Mouse (Mus musculus): ENCODE measurements around the gene Ovol1.

Gene Ovol1

DNA sequence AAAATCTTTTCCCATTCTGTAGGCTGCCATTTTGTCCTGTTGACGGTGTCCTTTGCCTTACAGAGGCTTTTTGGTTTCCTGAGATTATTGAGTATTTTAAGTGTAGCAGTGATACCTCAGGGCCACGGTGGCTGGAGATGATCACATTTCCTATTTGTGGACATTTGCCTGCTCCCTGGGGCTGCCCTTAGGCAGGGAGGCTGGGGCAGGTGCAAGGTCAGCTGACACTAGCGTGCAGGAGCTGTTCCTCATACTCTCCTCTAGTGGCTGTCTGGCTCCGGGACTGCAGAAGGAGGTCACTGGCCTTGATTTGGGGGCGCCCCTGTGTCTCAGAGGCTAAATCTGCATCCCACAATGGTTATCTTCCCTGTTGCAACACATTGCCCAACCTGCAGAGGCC lies 35.2 kb downstream of the Ovol1 start:
- DNase-seq (ENCODE audit: low spot score in 2 of 2), result no peak

DNA sequence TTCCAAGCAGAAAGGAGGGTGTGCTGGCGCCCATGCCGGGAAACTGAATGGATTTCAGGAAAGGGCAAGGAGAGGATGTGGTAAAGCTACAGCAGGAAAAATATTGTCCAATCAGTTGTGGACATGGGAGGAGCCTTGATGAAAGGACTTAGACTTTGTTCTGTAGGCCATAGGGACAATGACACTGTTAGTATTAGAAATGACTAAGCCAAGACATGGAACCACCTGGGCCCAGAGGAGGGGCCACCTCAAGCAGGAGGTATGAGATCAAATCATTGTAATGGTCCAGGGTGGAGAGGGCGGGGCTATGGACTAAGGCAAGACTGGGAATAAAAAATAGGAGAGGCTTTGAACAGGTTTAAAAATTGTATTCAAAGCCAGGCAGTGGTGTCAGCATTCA lies 41.7 kb downstream of the Ovol1 start:
- no peak for DNase-seq (ENCODE audit: low spot score in 2 of 2)

DNA sequence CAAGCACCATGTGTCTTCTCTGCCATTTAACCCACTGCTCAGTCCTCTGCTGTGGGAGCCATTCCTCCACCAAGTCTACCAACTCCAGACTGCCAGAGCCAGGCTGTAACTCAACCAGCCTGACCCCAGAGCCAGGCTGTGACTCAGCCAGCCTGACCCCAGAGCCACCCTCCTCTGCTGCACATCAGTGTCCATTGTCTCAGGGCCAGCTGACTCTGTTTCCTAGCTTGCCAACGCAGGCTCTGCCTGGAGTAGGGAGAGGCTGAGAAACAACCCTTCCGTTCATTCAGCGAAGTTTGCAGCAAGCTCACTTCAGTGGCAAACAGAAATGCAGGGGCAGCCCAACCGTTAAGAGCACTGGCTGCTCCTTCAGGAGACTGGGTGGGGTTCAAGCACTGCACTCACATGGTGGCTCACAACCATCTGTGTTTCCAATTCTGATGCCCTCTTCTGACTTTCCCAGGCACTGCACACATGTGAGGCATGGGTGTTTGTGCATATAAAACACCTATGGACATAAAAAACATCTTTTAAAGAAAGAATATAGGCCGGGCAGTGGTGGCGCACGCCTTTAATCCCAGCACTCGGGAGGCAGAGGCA lies 43.4 kb downstream of the Ovol1 start:
- no peak for DNase-seq (ENCODE audit: low spot score in 2 of 2)

DNA sequence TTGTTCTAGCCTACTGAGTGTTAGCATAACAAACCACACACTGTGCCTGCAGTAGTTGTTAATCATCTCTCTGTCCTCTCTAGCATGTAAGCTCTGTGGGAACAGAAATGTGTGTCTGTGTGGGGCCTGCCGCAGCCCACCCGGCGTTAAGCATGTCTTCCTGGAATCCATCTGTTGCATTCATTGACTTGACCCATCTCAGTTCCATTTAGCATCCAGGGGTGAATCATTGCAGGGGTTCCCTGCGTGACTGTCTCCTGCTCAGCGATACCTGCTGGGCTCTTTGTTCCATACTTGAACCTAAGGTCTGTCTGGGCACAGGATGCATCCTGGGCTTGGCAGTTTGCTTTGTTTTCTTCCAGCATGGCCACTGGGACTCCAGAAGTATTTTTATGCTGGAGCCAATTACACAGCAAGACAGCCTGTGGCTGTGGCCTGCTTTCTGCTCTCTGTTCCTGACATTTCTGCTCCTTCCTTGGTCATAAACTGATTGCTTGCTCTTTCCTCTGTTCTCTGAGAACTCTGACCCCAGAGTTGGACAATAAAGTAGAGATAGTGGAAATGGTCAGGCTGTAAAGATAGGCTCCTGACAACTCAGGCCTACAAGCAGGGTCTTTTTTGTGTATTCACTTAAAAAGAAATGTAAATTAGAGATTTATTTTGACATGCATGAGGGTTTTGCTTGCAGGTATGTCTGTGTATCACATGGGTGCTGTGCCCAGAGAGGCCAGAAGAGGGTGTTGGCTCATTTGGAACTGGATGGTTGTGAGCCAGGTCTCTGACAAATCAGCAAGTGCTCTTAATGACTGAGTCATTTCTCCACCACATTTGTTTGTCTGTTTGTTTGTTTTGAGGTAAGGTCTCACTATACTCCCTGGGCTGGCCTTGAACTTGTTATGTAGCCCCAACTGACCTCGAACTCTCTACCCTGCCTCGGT lies 44.3 kb downstream of the Ovol1 start:
- no peak for DNase-seq (ENCODE audit: low spot score in 2 of 2)

DNA sequence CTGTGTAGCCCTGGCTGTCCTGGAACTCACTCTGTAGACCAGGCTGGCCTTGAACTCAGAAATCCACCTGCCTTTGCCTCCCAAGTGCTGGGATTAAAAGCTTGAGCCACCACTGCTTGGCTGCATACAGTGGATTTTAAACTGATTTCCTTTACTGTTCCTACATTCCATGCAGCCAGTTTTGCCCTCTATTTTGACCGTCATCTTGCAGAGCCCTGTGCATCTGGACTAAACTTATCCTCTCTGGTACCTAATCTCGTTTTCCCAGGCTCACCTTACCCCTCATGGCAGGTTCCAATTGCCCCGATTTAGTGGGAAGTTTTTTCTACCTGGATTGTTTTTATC lies 47.5 kb downstream of the Ovol1 start:
- DNase-seq (ENCODE audit: low spot score in 2 of 2), result no peak

DNA sequence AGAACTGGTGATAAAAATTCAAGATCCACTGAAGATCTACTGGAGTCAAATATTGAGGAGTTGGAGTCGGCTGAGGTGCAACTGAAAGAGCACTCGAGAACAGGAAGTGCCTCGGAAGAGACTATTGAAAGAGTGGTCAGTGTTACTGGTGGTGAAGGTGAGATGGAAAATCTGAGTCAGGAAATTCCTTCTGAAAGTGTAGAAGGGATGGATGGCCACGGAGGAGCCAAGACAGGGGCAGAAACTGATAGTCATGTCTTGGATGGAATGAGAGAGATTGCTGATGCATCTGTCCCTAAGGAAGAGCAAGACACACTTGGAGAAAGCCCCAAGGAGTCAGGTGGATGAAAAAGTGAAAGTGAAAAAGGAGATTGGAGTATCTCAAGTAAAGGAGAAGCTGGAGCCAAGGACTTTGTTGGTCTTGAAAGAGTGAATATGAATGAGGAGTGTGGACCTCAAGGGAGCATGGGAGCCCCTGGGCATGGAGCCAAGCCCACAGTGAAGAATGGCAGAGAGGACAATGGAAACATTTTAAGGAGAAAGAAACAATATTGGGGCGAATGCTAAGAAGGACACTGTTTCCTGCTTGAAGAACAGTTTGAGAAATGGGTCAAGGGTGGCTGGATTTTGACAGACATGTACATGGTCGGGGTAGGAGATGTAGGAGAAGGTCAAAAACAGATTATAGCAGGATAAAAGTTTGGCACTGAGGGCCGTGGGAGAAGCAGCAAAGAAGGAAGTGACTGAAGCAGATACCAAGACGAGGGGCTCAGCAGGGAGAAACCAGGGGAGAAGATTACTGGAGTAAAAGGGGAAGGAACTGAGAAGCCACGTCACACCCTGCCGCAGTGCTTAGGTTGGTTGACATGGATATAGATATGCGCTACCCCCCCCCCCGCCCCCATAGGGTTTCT lies 48.1 kb downstream of the Ovol1 start:
- DNase-seq (ENCODE audit: low spot score in 2 of 2), result no peak

DNA sequence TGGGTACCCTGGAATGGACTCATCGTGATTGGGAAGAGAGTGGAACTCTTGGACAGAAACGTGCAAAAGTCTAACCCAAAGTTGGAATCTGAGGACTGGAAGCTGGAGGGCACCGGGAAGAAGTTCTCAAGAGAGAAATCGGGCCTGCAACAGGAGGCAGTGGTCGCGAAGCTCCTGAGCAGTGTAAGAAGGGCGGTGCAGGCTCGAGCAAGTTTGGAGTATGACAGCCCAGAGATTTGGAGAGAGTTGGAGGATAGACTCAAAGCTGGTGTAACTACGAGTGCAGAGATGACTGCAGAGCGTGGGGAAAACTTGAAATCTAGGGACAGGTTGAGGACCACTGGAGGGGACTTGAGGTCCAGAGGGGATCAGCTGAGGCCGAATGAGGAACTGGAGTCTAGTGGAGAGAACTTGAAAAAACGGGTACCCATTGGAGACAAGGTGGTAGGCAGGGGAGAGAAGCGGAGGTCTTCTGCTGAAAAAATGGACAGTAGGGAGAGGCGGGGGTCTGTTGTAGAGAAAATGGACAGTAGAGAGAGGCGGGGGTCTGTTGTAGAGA lies 49.3 kb downstream of the Ovol1 start:
- DNase-seq (ENCODE audit: low spot score in 2 of 2), result no peak

DNA sequence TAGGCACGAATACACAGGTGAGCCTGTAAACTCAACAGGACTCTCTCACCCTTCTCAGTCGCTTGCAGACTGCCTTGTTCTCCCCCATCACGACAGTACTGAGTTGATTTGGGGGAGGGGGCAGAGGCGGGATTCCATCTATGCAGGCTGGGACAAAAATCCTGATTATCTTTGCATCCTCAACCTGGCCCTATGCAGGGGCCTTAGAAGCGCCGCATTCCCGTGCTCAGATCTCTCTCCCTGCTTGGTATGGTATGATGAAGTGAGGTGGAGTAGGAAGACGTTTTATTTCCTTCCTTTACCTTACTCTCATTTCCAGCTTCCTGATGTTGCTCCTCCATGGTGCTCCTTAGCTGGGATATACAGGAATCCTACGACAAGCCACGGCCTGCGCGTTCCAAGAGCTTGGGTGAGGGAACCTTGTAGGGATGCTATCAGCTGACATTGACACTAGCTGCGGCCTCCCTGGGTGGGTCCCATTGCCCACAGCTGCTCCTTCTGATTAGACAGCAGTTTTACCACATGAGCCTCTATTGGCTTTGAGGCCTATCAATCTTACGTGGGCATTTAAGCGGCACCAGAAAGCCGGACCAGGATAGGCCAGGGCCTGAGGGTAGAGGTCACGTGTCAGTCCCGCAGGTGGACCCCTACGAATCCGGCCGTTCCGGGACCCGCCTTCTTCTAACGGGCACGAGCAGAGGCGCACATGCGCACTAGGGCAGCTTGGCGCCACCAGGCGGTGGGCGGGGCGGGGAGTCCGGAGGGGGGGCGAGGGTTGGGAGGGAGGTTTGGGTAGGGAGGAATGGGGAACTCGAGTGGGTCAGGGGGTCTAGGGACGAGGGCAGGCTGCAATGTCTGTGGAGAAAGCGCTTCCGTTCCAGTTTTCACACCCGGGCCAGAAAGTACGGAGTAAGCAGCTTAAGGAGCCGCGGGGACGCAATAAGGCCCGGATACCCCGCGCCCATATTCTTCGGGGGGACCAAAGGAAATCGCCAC lies 50.1 kb downstream of the Ovol1 start, which contains the start of gene Snx32:
Gene Snx32 (minus strand): TSS at position 508 of the 996 bp plus-strand sequence.
- peak; percentile 79 to 94 for DNase-seq (ENCODE audit: low spot score in 2 of 2)

DNA sequence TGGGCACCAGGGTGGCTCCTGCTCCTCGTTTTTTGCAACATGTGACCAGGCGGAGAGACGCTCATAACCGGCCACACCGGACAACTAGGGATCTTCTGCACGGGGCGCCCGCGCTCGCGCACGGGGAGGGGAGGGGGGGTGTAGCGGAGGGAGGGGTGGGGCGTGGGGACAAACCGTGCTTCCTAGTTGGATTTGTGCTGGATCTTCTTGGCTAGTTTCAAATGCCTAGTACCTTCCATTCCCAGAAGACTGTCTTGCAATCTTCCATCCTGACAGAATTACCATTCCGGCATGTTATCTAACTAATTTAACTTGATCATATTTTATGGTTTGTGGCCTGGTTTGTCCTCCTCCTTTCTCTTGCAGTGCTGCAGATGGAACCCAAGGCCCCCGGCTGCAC lies 56.8 kb downstream of the Ovol1 start, which contains the start of gene 1700020D05Rik:
Gene 1700020D05Rik (minus strand): TSS at position 101 of the 400 bp plus-strand sequence.
- no peak for DNase-seq (ENCODE audit: low spot score in 2 of 2)

DNA sequence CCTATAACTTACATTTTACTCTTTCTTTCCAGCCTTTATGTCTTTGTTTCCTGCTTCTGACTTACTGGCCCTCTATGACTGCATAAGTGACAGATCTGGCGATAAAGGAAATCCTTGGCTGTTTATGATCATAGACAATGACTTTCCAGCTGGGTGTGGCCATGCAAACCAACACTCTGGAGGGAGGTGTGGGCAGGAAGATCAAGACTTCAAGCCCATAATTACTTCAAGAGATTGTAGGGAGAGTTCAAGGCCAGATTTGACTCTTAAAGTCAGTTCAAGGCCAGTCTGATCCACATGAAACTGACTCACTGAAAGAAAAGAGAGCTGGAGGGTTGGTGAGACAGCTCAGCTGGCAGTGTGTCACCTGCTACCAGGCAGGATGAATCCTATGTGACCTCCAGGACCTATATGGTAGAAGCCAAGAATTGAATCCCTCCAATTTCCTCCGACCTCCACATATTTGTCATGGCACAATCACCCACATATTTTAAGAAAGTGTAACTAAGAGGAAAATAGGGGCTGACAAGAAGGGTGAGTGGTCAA lies 60.0 kb downstream of the Ovol1 start:
- DNase-seq (ENCODE audit: low spot score in 2 of 2), result no peak
